Mouse (Mus musculus): ENCODE measurements around the gene Zfp607a. TPM values are rescaled to one million over a fixed set of nuclear protein-coding genes. Genes with fewer than 3 reads are reported as not detected.

Zfp607a gene
- polyA plus RNA-seq (2012; rRNA removed) = 0.45 and 0.81 TPM in 2 replicates

DNA sequence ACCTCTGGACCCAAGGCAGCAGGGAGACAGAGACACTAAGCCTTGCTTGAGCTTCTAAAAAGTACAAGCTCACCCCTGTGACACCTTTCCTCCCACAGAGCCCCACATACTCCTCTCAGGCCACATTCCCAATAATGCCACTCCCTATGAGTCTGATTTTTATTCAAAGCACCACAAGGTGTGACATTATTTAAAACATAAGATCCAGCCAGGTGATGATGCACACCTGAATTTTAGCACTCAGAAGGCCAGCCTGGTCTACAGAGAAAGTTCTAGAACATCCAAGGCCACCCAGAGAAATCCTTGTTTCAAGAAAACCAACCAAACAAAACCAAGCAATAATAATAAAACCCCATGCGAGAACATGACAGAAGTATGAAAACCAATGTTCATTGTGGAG, at the start of gene Zfp607a:
Zfp607a (plus strand) TSS at position 301 of the 400 bp plus-strand sequence.
- H3K36me3 ChIP-seq (ENCODE audit: control insufficient read depth, insufficient read depth, low read length) = 0 out of 2 replicates have a peak, but pooled peaks cover 2% of the 10 kb centered on the region
- no peak within 1 kb of the TSS for H3K27ac ChIP-seq (ENCODE audit: insufficient read depth, low read depth, low read length)
- H3K4me3 ChIP-seq (ENCODE audit: insufficient read depth, low read depth, low read length) = no peak within 1 kb of the TSS
- H3K27me3 ChIP-seq (replicated peaks; ENCODE audit: control insufficient read depth, insufficient read depth, low read length) = no peaks in the 10 kb centered on the region
- 95% methylated on average over 1 of the region's 1 CpGs for WGBS
- no peak for TF ChIP-seq POLR2A (IDR thresholded peaks at IDR 0.05; ENCODE audit: low read depth, low read length)
- no peak for TF ChIP-seq CTCF (conservative IDR thresholded peaks at IDR 0.05; ENCODE audit: insufficient read depth, insufficient read length, low read depth, low read length)
- DNase-seq = no peak
- no peaks in the 10 kb centered on the region; the same call in 1 of the 2 replicates for H3K4me1 ChIP-seq (ENCODE audit: control insufficient read depth, insufficient read depth, low read length)

DNA sequence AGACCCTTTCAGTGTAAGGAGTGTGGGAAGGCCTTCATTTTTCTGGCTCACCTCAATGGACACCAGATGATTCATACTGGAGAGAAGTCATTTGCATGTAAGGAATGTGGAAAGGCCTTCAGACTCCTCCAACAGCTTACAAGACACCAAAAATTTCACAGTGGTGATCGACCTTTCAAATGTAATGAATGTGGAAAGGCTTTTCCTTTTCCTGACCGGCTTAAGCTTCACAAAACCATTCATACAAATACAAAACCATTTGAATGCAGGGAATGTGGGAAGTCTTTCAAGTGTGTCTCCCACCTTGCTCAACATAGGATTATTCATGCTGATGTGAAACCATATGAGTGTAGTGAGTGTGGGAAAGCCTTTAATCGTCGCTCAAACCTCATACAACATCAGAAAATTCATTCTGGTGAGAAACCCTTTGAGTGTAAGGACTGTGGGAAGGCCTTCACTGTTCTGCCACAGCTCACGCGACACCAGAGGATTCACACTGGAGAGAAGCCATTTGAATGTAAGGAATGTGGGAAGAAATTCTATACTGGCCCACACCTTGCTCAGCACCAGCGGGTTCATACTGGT, 38.7 kb upstream of the Zfp607a start:
- no peak overlapping the region for H3K27ac ChIP-seq (ENCODE audit: insufficient read depth, low read depth, low read length)
- no peak for DNase-seq
- WGBS = 93% methylated on average over 7 of the region's 7 CpGs
- TF ChIP-seq POLR2A (IDR thresholded peaks at IDR 0.05; ENCODE audit: low read depth, low read length) (no peak), CTCF (conservative IDR thresholded peaks at IDR 0.05; ENCODE audit: insufficient read depth, insufficient read length, low read depth, low read length) (no peak)
- H3K4me3 ChIP-seq (ENCODE audit: insufficient read depth, low read depth, low read length) = no peak overlapping the region
- no peaks in the 10 kb centered on the region for H3K4me1 ChIP-seq (ENCODE audit: control insufficient read depth, insufficient read depth, low read length)
- H3K27me3 ChIP-seq (replicated peaks; ENCODE audit: control insufficient read depth, insufficient read depth, low read length) = no peaks in the 10 kb centered on the region
- no peaks in the 10 kb centered on the region; the same call in 1 of the 2 replicates for H3K36me3 ChIP-seq (ENCODE audit: control insufficient read depth, insufficient read depth, low read length)

DNA sequence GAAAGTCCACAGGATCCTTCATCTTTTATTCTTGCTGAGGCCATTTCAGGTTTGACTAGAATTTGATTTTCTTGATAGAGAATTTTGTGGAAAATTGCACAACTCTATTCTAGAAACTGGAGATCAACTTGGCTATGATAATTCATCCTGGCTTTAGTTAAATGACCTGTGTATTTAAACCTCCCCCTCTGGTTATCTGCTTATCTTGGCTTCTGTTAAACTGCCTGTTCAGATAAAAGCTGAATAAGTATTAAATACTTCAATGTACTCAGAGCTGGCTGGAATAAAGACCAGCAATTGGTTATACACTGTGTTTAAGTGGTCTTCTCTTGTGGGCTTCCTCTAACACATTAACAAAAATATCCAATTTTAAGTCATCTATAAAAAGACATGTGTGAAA, 34.7 kb upstream of the Zfp607a start:
- H3K4me1 ChIP-seq (ENCODE audit: control insufficient read depth, insufficient read depth, low read length) = no peaks in the 10 kb centered on the region
- no peak for TF ChIP-seq CTCF (conservative IDR thresholded peaks at IDR 0.05; ENCODE audit: insufficient read depth, insufficient read length, low read depth, low read length)
- no peaks in the 10 kb centered on the region for H3K27me3 ChIP-seq (replicated peaks; ENCODE audit: control insufficient read depth, insufficient read depth, low read length)
- no peak overlapping the region for H3K27ac ChIP-seq (ENCODE audit: insufficient read depth, low read depth, low read length)
- no peaks in the 10 kb centered on the region; the same call in 1 of the 2 replicates for H3K36me3 ChIP-seq (ENCODE audit: control insufficient read depth, insufficient read depth, low read length)
- H3K4me3 ChIP-seq (ENCODE audit: insufficient read depth, low read depth, low read length) = no peak overlapping the region
- no peak for DNase-seq

DNA sequence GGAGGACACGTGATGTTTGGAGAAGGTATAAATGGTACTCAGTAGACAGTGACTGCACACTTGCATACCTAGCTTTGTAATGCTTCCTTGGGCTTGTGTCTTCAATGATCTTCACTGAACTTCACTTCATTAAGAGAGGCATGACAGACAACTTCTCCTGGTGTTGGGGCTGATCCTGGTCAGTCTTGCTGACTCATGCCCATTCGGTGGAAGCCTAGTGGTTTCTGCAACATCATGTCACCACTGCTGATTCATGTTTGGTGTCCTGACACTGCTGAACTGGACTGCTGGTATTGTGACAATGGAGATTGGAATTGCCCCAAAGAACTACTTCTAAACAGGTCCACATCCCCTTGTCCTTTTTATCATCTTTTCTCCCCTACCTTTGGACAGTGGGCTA, 23.2 kb upstream of the Zfp607a start:
- no peak for TF ChIP-seq CTCF (conservative IDR thresholded peaks at IDR 0.05; ENCODE audit: insufficient read depth, insufficient read length, low read depth, low read length)
- no peak for TF ChIP-seq POLR2A (IDR thresholded peaks at IDR 0.05; ENCODE audit: low read depth, low read length)
- no peak for DNase-seq
- 81% methylated on average over 2 of the region's 2 CpGs for WGBS
- H3K4me3 ChIP-seq (ENCODE audit: insufficient read depth, low read depth, low read length) = no peak overlapping the region
- H3K36me3 ChIP-seq (ENCODE audit: control insufficient read depth, insufficient read depth, low read length) = no peaks in the 10 kb centered on the region
- no peaks in the 10 kb centered on the region for H3K27me3 ChIP-seq (replicated peaks; ENCODE audit: control insufficient read depth, insufficient read depth, low read length)
- no peaks in the 10 kb centered on the region for H3K4me1 ChIP-seq (ENCODE audit: control insufficient read depth, insufficient read depth, low read length)
- no peak overlapping the region for H3K27ac ChIP-seq (ENCODE audit: insufficient read depth, low read depth, low read length)

DNA sequence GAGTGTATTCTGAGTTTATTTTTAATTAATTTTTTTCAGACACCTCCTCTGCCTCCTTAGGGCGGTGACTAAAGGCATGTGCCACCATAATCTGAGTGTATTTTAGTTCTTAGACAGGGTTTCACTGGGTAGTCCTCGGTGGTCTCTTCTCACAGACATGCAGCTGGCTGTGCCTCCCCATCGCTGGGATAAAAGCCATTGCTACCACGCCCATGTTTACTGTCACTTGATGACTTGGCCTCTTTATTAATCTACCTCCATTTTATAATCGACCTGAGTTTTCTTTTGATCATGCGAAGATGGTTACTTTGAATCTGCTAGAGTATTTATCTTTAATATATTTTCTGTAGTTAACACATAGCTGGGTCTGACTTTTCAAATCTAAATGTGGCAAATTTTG, 19.4 kb upstream of the Zfp607a start:
- Histone ChIP-seq H3K4me1 (ENCODE audit: control insufficient read depth, insufficient read depth, low read length) (no peaks in the 10 kb centered on the region), H3K27ac (ENCODE audit: insufficient read depth, low read depth, low read length) (no peak overlapping the region; the same call in 1 of the 2 replicates)

DNA sequence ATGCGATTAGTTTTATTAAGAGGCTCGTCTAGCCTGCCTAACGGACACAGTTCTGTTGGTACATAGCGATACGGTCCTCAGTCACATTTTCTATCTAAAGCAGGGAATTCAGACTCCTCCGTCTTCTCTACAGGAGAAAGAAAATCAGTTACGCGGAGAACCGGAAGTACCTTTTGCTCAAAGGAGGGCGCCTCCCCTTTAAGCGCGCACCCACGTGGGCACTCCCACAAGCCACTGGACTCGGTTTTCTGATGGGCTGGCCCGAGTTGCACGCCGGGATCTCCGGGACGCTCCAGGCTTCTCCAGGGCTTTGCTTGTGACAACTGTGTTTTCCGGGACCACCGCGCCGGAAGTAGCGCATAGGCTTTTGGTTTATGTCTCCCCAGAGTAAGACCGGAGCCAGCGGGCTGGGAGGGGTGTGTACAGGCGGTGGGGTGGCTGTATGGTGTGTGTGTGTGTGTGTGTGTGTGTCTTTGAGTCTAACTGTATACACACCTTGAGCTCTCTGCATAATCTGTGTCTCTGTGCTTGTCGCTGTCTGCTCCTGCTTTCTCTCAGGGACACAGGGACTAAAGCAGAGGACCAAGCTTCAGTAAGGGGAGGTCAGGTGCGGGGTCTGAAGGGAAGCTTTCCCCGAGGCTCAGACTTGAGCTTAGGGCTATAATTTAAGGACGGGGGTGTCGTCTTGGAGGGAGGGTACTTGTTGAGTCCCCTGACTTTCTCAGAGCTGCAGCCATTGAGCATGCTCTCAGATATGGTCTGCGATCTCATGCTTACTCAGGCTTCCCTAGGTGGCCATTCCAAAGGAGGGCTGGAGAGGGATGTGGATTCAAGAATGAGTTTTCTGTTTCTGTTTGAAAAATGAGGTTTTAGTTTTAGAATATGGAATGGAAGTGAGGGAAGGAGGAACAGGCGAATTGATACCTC, 18.7 kb upstream of the Zfp607a start, which contains the start of gene Zfp59:
Zfp59 (plus strand) TSS at position 285 of the 927 bp plus-strand sequence.
- H3K36me3 ChIP-seq (ENCODE audit: control insufficient read depth, insufficient read depth, low read length) = no peaks in the 10 kb centered on the region
- peak within 1 kb of the TSS; percentile 88 for H3K4me3 ChIP-seq (ENCODE audit: insufficient read depth, low read depth, low read length)
- H3K4me1 ChIP-seq (ENCODE audit: control insufficient read depth, insufficient read depth, low read length) = no peaks in the 10 kb centered on the region
- DNase-seq = peak; percentile 95
- TF ChIP-seq POLR2A (IDR thresholded peaks at IDR 0.05; ENCODE audit: low read depth, low read length) (no peak), CTCF (conservative IDR thresholded peaks at IDR 0.05; ENCODE audit: insufficient read depth, insufficient read length, low read depth, low read length) (no peak)
- H3K27ac ChIP-seq (ENCODE audit: insufficient read depth, low read depth, low read length) = peak within 1 kb of the TSS; percentile 19; the same call in 1 of the 2 replicates
- WGBS = 2% methylated on average over 34 of the region's 34 CpGs
- H3K27me3 ChIP-seq (replicated peaks; ENCODE audit: control insufficient read depth, insufficient read depth, low read length) = no peaks in the 10 kb centered on the region

More for the DNA sequence above, 19.4 kb upstream of the Zfp607a start:
- peak; percentile 2 for DNase-seq
- H3K27me3 ChIP-seq (replicated peaks; ENCODE audit: control insufficient read depth, insufficient read depth, low read length) = no peaks in the 10 kb centered on the region
- WGBS = 22% methylated on average over 6 of the region's 6 CpGs
- H3K36me3 ChIP-seq (ENCODE audit: control insufficient read depth, insufficient read depth, low read length) = no peaks in the 10 kb centered on the region
- peak overlapping the region; percentile 88 for H3K4me3 ChIP-seq (ENCODE audit: insufficient read depth, low read depth, low read length)
- TF ChIP-seq POLR2A (IDR thresholded peaks at IDR 0.05; ENCODE audit: low read depth, low read length) (no peak), CTCF (conservative IDR thresholded peaks at IDR 0.05; ENCODE audit: insufficient read depth, insufficient read length, low read depth, low read length) (no peak)

DNA sequence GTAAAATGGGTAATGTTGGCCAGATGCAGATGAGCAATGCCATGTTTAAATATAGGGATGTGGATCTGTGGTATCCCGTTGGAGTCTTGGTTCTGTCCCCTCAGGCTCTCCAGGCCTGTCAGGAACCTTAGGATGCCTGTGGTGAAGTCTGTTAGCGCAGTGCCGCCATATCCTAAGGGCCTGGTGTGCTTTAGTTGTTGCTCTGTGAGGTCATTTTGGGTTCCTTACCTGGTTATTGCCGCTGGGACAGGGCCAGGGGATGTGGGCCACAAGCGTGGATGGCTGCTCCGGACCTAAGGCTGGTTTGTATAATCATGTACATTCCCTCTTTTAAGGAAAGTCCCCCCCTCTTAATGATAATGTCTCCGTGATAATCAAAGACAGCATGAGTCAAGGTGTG, 17.7 kb upstream of the Zfp607a start:
- H3K27me3 ChIP-seq (replicated peaks; ENCODE audit: control insufficient read depth, insufficient read depth, low read length) = no peaks in the 10 kb centered on the region
- no peaks in the 10 kb centered on the region for H3K4me1 ChIP-seq (ENCODE audit: control insufficient read depth, insufficient read depth, low read length)
- H3K27ac ChIP-seq (ENCODE audit: insufficient read depth, low read depth, low read length) = no peak overlapping the region
- TF ChIP-seq POLR2A (IDR thresholded peaks at IDR 0.05; ENCODE audit: low read depth, low read length) (no peak), CTCF (conservative IDR thresholded peaks at IDR 0.05; ENCODE audit: insufficient read depth, insufficient read length, low read depth, low read length) (no peak)
- no peak overlapping the region for H3K4me3 ChIP-seq (ENCODE audit: insufficient read depth, low read depth, low read length)
- no peaks in the 10 kb centered on the region for H3K36me3 ChIP-seq (ENCODE audit: control insufficient read depth, insufficient read depth, low read length)
- 97% methylated on average over 7 of the region's 7 CpGs for WGBS
- DNase-seq = no peak
